Mouse (Mus musculus) ovary, adult 10 weeks (tissue): ENCODE measurements around the gene Cyb5r2. TPM values are rescaled to one million over a fixed set of nuclear protein-coding genes. Genes with fewer than 3 reads are reported as not detected.

Source experiments
- polyA plus RNA-seq: library from polyadenylated mRNA; stranded (reverse); fragments of 350-450 nt; fragmentation: Illumina TruSeq; extraction: RNeasy Lipid Tissue Mini Kit (QIAGEN cat#74804); gene quantifications from one replicate; pipeline ENCODE4 v1.2.3, GENCODE M21; 2014

Gene Cyb5r2
- not detected for polyA plus RNA-seq

DNA sequence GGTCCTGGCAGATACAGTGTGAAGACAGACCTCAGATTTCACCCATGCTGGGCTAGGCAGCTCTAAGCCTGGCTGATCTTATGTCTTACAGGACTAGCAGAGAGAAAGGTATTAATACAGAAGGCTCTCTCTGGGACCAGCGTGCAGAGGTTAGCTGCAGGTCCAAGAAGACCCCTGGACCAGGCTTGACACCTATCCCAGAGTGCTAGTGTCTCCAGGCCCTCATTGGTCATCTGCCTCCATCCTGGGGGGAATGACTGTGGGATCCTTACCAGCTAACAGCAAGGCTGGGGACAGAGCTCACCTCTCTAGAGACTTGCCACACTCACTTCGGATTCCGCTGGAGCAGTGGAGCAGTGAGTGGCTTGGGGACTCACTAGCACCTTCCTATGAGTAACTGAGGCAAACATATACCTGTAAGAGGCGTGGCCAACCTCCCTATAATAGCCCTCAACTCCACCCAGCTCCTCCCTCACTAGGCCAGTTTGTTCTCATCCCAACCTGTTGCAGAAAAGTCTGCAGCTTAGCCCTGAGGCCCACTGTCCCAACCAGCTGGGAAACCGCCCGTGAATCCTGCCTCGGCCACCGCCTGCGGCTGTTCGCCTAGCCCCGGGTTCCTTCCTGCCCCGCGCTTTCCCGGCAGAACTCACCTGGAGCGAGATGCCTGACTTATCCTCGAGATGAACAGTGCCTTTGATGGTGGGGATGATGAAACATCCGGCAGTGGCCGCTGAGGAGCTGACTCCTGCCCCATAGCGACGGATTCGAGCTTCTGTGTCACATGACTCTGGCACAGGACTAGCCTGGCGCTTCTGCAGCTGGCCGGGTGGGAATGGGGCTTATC is at the start of gene Cyb5r2:
Gene Cyb5r2 (minus strand): TSS at position 725 of the 844 bp plus-strand sequence.

DNA sequence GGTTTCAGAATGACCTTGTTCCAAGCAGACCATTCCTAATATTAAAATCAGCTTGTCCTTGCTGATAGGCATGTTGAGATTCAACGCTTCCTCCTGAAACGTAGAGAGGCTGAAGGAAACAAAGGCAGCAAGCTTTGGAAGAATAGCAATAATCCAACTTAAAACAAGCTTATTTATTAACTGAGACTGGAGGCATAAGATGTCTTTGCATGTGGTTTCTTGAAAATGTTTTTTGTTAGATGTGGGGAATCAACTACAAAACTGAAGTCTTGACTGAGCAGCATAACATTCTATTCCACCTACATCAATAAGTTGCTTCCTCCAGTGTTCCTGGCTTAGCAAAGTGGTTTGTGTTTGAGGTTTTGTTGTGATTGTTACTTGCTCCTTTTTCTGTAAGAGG is 43.3 kb upstream of the Cyb5r2 start, which contains the start of gene Ovch2:
Gene Ovch2 (minus strand): TSS at position 101 of the 400 bp plus-strand sequence.

Other genes starting within 250 kb of the Cyb5r2 start
- gene Olfml1, start 190.6 kb downstream of the Cyb5r2 start, polyA plus RNA-seq = 11.5 TPM
- 11.2 TPM for gene Ppfibp2, start 162.8 kb downstream of the Cyb5r2 start, polyA plus RNA-seq
- gene 5330417H12Rik, start 132.9 kb downstream of the Cyb5r2 start, polyA plus RNA-seq = not detected
- not detected for gene Ovch2, start 43.2 kb upstream of the Cyb5r2 start, polyA plus RNA-seq
- gene Olfr467, start 54.2 kb upstream of the Cyb5r2 start, polyA plus RNA-seq = not detected
- gene Olfr469, start 67.5 kb upstream of the Cyb5r2 start, polyA plus RNA-seq = not detected
- gene Olfr470, start 89.5 kb upstream of the Cyb5r2 start, polyA plus RNA-seq = not detected
- gene Olfr472, start 139.9 kb upstream of the Cyb5r2 start, polyA plus RNA-seq = not detected
- gene Olfr473, start 172.4 kb upstream of the Cyb5r2 start, polyA plus RNA-seq = not detected
- gene Olfr474, start 196.6 kb upstream of the Cyb5r2 start, polyA plus RNA-seq = not detected
- gene Olfr476, start 206.8 kb upstream of the Cyb5r2 start, polyA plus RNA-seq = not detected
- gene Olfr477, start 228.7 kb upstream of the Cyb5r2 start, polyA plus RNA-seq = not detected